Mouse (Mus musculus): ENCODE measurements around the gene Acot5.

- TF ChIP-seq CTCF (IDR thresholded peaks at IDR 0.05; ENCODE audit: low read depth, low read length): no peak
- no peak for TF ChIP-seq EP300 (IDR thresholded peaks at IDR 0.05; ENCODE audit: insufficient read depth, low read depth, low read length)
Measured at GRCm38 (mm10) chr12:84063833-84064232, 5.3 kb upstream of the Acot5 start.

Data from ES-Bruce4 (cell line).